9 mouse cellular contexts compared by ENCODE assay signal in genomic region chr10:80259463-80259805, GRCm38 (mm10). TPM values are rescaled to one million over a fixed set of nuclear protein-coding genes. Genes with fewer than 3 reads are reported as not detected.
A peak's percentile ranks its signal among the peaks of the same experiment; 100 is the strongest.
DNase-seq lines count a peak whose midpoint lies in the region; ATAC-seq and TF ChIP-seq lines count a peak whose summit lies in the region.
"Had no signal": no experiment of that assay in that cellular context is flagged by ENCODE, and none has a peak within 500 bp of the region (broad histone marks: within the 10 kb centered on the region; RNA-seq: fewer than 3 reads in every experiment).

No protein-coding gene starts in this region.

- H3K4me3 ChIP-seq in heart, embryonic 14.5 days (ENCODE audit: control insufficient read depth in 1 of 2, insufficient read depth in 1 of 2, low read depth in 1 of 2, low read length in 2 of 2): peak overlapping the region; percentile 53 to 60
- peak overlapping the region; percentile 58 for H3K4me3 ChIP-seq in embryonic facial prominence, embryonic 14.5 days (ENCODE audit: low read depth, low read length)
- peak overlapping the region; percentile 45; the same call in 1 of the 2 replicates for H3K4me3 ChIP-seq in hindbrain, postnatal 0 days (ENCODE audit: low read length)
- no peak overlapping the region for H3K4me3 ChIP-seq in midbrain, embryonic 16.5 days (ENCODE audit: low read depth, low read length)

- no peak for DNase-seq in heart, postnatal 10 days
- no peak for DNase-seq in embryonic facial prominence, embryonic 14.5 days (ENCODE audit: low spot score)
- DNase-seq in hindbrain, postnatal 0 days (ENCODE audit: low spot score): no peak
- DNase-seq in urinary bladder, postnatal 36 days (ENCODE audit: low spot score in 2 of 2): no peak
- no peak for DNase-seq in ovary, adult 18-20 months (ENCODE audit: low spot score)
- DNase-seq in layer of hippocampus, postnatal 25 days (ENCODE audit: extremely low spot score in 1 of 2, low spot score in 1 of 2): no peak

- TF ChIP-seq CTCF in hindbrain, postnatal 0 days (IDR thresholded peaks at IDR 0.05; ENCODE audit: low read depth): no peak

- H3K4me1 ChIP-seq in heart, embryonic 14.5 days (ENCODE audit: control insufficient read depth in 2 of 2, insufficient read depth in 2 of 2, low read length in 2 of 2): peaks cover 19 to 32% of the 10 kb centered on the region in 2 experiments
- H3K4me1 ChIP-seq in embryonic facial prominence, embryonic 14.5 days (ENCODE audit: control insufficient read depth, insufficient read depth, low read length): peaks cover 21% of the 10 kb centered on the region
- peaks cover 23% of the 10 kb centered on the region for H3K4me1 ChIP-seq in hindbrain, postnatal 0 days (ENCODE audit: insufficient read depth, low read length)
- H3K4me1 ChIP-seq in midbrain, embryonic 16.5 days (ENCODE audit: control insufficient read depth, insufficient read depth, low read length): peaks cover 21% of the 10 kb centered on the region; the same call in 1 of the 2 replicates

- no peaks in the 10 kb centered on the region for H3K27me3 ChIP-seq in heart, embryonic 14.5 days (ENCODE audit: control insufficient read depth, insufficient read depth, low read length)
- no peaks in the 10 kb centered on the region for H3K27me3 ChIP-seq in embryonic facial prominence, embryonic 14.5 days (replicated peaks; ENCODE audit: control insufficient read depth, insufficient read depth, low read length)
- H3K27me3 ChIP-seq in hindbrain, postnatal 0 days (ENCODE audit: insufficient read depth, low read length): no peaks in the 10 kb centered on the region
- no peaks in the 10 kb centered on the region for H3K27me3 ChIP-seq in midbrain, embryonic 16.5 days (ENCODE audit: control insufficient read depth, insufficient read depth, low read depth, low read length)

- H3K36me3 ChIP-seq in heart, embryonic 14.5 days (ENCODE audit: control insufficient read depth, insufficient read depth, low read length): peaks cover 49% of the 10 kb centered on the region
- peaks cover 47% of the 10 kb centered on the region for H3K36me3 ChIP-seq in embryonic facial prominence, embryonic 14.5 days (ENCODE audit: control insufficient read depth, insufficient read depth, low read length)
- H3K36me3 ChIP-seq in hindbrain, postnatal 0 days (ENCODE audit: insufficient read depth, low read length): peaks cover 37% of the 10 kb centered on the region
- H3K36me3 ChIP-seq in midbrain, embryonic 16.5 days (ENCODE audit: control insufficient read depth, insufficient read depth, low read length): peaks cover 24% of the 10 kb centered on the region

- ATAC-seq in heart, embryonic 14.5 days (ENCODE audit: insufficient number of reproducible peaks, insufficient read depth, low FRiP score, low read depth): no peak
- no peak for ATAC-seq in embryonic facial prominence, embryonic 14.5 days (ENCODE audit: low read depth)
- ATAC-seq in hindbrain, postnatal 0 days: no peak
- no peak for ATAC-seq in midbrain, embryonic 16.5 days

- H3K9ac ChIP-seq in heart, embryonic 14.5 days (ENCODE audit: low read length): peak overlapping the region; percentile 82
- H3K9ac ChIP-seq in embryonic facial prominence, embryonic 14.5 days (ENCODE audit: low read depth, low read length): peak overlapping the region; percentile 69; the same call in 1 of the 2 replicates
- 0 out of 2 replicates have a peak overlapping the region, but pooled peaks have one; percentile 57 for H3K9ac ChIP-seq in hindbrain, postnatal 0 days (replicated peaks; ENCODE audit: low read length)
- 0 out of 2 replicates have a peak overlapping the region, but pooled peaks have one; percentile 61 for H3K9ac ChIP-seq in midbrain, embryonic 16.5 days (ENCODE audit: low read depth, low read length)

- 66% methylated on average over 6 of the region's 6 CpGs for WGBS in heart, embryonic 14.5 days
- 72% methylated on average over 6 of the region's 6 CpGs for WGBS in embryonic facial prominence, embryonic 14.5 days
- 55% methylated on average over 6 of the region's 6 CpGs for WGBS in hindbrain, postnatal 0 days
- WGBS in midbrain, embryonic 16.5 days: 65% methylated on average over 6 of the region's 6 CpGs

- peak overlapping the region; percentile 68 to 88 for H3K27ac ChIP-seq in heart, embryonic 14.5 days (replicated peaks in 1 of 2; ENCODE audit: control insufficient read depth in 1 of 2, insufficient read depth in 1 of 2, low read depth in 2 of 2, low read length in 2 of 2)
- H3K27ac ChIP-seq in embryonic facial prominence, embryonic 14.5 days (replicated peaks; ENCODE audit: low read depth, low read length): no peak overlapping the region
- peak overlapping the region; percentile 90 for H3K27ac ChIP-seq in hindbrain, postnatal 0 days
- no peak overlapping the region for H3K27ac ChIP-seq in midbrain, embryonic 16.5 days (ENCODE audit: low read length)

- no peaks in the 10 kb centered on the region for H3K9me3 ChIP-seq in heart, embryonic 14.5 days (ENCODE audit: control insufficient read depth, low read length)
- H3K9me3 ChIP-seq in embryonic facial prominence, embryonic 14.5 days (ENCODE audit: control insufficient read depth, low read length): no peaks in the 10 kb centered on the region
- no peaks in the 10 kb centered on the region for H3K9me3 ChIP-seq in hindbrain, postnatal 0 days (ENCODE audit: low read length)
- no peaks in the 10 kb centered on the region for H3K9me3 ChIP-seq in midbrain, embryonic 16.5 days (replicated peaks; ENCODE audit: control insufficient read depth, low read length, poor library complexity, severe bottlenecking)
- H3K9me3 ChIP-seq: G1E had no signal

- H3K4me2 ChIP-seq in heart, embryonic 14.5 days (ENCODE audit: low read length): peak overlapping the region; percentile 95
- peak overlapping the region; percentile 97 for H3K4me2 ChIP-seq in embryonic facial prominence, embryonic 14.5 days (ENCODE audit: low read depth, low read length)
- peak overlapping the region; percentile 82 for H3K4me2 ChIP-seq in hindbrain, postnatal 0 days (ENCODE audit: low read depth, low read length)
- peak overlapping the region; percentile 91 for H3K4me2 ChIP-seq in midbrain, embryonic 16.5 days (ENCODE audit: low read length)

- intact Hi-C loops in heart, postnatal 10 days (cut with DNase I): no loop called here

RNA-seq across cellular contexts. Expression of gene Gamt, which starts 1.4 kb away (rescaled TPM):
- 60.3 and 61.5 TPM in 2 replicates for polyA plus RNA-seq in heart, embryonic 14.5 days (2014; fragmentation: Nextera tagmentation; extraction: Ambion mirVana)
- total RNA-seq in heart, postnatal 10 days (2021): 10 to 100 TPM; 19.3 to 21.3 TPM
- polyA plus RNA-seq in embryonic facial prominence, embryonic 14.5 days (2014; fragmentation: Nextera tagmentation; extraction: Ambion mirVana): 124 and 139 TPM in 2 replicates
- total RNA-seq in hindbrain, postnatal 0 days (2014; rRNA removed): 40.9 and 44.5 TPM in 2 replicates
- 32.4 and 35.9 TPM in 2 replicates for polyA plus RNA-seq in hindbrain, postnatal 0 days (2015; fragmentation: Nextera tagmentation; extraction: Ambion mirVana)
- polyA plus RNA-seq in midbrain, embryonic 16.5 days (2015; fragmentation: Nextera tagmentation; extraction: Ambion mirVana): 15.8 and 19.5 TPM in 2 replicates
- total RNA-seq in layer of hippocampus, postnatal 25 days (2021): 10 to 100 TPM; 43.1 to 54.7 TPM
- total RNA-seq: G1E had no signal

RNA-seq across cellular contexts. Expression of gene Dazap1, which starts 1.9 kb away (rescaled TPM):
- polyA plus RNA-seq in heart, embryonic 14.5 days (2014; fragmentation: Nextera tagmentation; extraction: Ambion mirVana): 25.0 and 27.5 TPM in 2 replicates
- 10 to 100 TPM; 86.4 to 95.4 TPM for total RNA-seq in heart, postnatal 10 days (2021)
- polyA plus RNA-seq in embryonic facial prominence, embryonic 14.5 days (2014; fragmentation: Nextera tagmentation; extraction: Ambion mirVana): 42.3 and 43.5 TPM in 2 replicates
- total RNA-seq in hindbrain, postnatal 0 days (2014; rRNA removed): 79.1 and 104 TPM in 2 replicates
- 38.5 and 39.4 TPM in 2 replicates for polyA plus RNA-seq in hindbrain, postnatal 0 days (2015; fragmentation: Nextera tagmentation; extraction: Ambion mirVana)
- polyA plus RNA-seq in midbrain, embryonic 16.5 days (2015; fragmentation: Nextera tagmentation; extraction: Ambion mirVana): 43.7 and 51.9 TPM in 2 replicates
- total RNA-seq in layer of hippocampus, postnatal 25 days (2021): 10 to 100 TPM; 76.8 to 91.2 TPM

RNA-seq across cellular contexts. Expression of gene Ndufs7, which starts 10.5 kb away (rescaled TPM):
- 721 and 734 TPM in 2 replicates for polyA plus RNA-seq in heart, embryonic 14.5 days (2014; fragmentation: Nextera tagmentation; extraction: Ambion mirVana)
- 100 to 1,000 TPM; 609 to 639 TPM for total RNA-seq in heart, postnatal 10 days (2021)
- polyA plus RNA-seq in embryonic facial prominence, embryonic 14.5 days (2014; fragmentation: Nextera tagmentation; extraction: Ambion mirVana): 360 and 370 TPM in 2 replicates
- 246 and 291 TPM in 2 replicates for total RNA-seq in hindbrain, postnatal 0 days (2014; rRNA removed)
- 410 and 430 TPM in 2 replicates for polyA plus RNA-seq in hindbrain, postnatal 0 days (2015; fragmentation: Nextera tagmentation; extraction: Ambion mirVana)
- polyA plus RNA-seq in midbrain, embryonic 16.5 days (2015; fragmentation: Nextera tagmentation; extraction: Ambion mirVana): 263 and 302 TPM in 2 replicates
- 100 to 1,000 TPM; 196 to 223 TPM for total RNA-seq in layer of hippocampus, postnatal 25 days (2021)

RNA-seq across cellular contexts. Expression of gene Rps15, which starts 32.8 kb away (rescaled TPM):
- polyA plus RNA-seq in heart, embryonic 14.5 days (2014; fragmentation: Nextera tagmentation; extraction: Ambion mirVana): 648 and 723 TPM in 2 replicates
- 100 to 1,000 TPM; 859 to 871 TPM for total RNA-seq in heart, postnatal 10 days (2021)
- polyA plus RNA-seq in embryonic facial prominence, embryonic 14.5 days (2014; fragmentation: Nextera tagmentation; extraction: Ambion mirVana): 1,047 and 1,145 TPM in 2 replicates
- 1,031 and 1,483 TPM in 2 replicates for total RNA-seq in hindbrain, postnatal 0 days (2014; rRNA removed)
- 676 and 682 TPM in 2 replicates for polyA plus RNA-seq in hindbrain, postnatal 0 days (2015; fragmentation: Nextera tagmentation; extraction: Ambion mirVana)
- polyA plus RNA-seq in midbrain, embryonic 16.5 days (2015; fragmentation: Nextera tagmentation; extraction: Ambion mirVana): 465 and 476 TPM in 2 replicates
- total RNA-seq in layer of hippocampus, postnatal 25 days (2021): 100 to 1,000 TPM; 790 to 900 TPM

RNA-seq across cellular contexts. Expression of gene Mum1, which starts 33.2 kb away (rescaled TPM):
- polyA plus RNA-seq in heart, embryonic 14.5 days (2014; fragmentation: Nextera tagmentation; extraction: Ambion mirVana): 28.5 and 29.3 TPM in 2 replicates
- total RNA-seq in heart, postnatal 10 days (2021): 10 to 100 TPM; 20.3 to 23.1 TPM
- 50.8 and 52.1 TPM in 2 replicates for polyA plus RNA-seq in embryonic facial prominence, embryonic 14.5 days (2014; fragmentation: Nextera tagmentation; extraction: Ambion mirVana)
- total RNA-seq in hindbrain, postnatal 0 days (2014; rRNA removed): 41.5 and 49.3 TPM in 2 replicates
- polyA plus RNA-seq in hindbrain, postnatal 0 days (2015; fragmentation: Nextera tagmentation; extraction: Ambion mirVana): 45.8 and 45.9 TPM in 2 replicates
- polyA plus RNA-seq in midbrain, embryonic 16.5 days (2015; fragmentation: Nextera tagmentation; extraction: Ambion mirVana): 47.8 and 51.1 TPM in 2 replicates
- 10 to 100 TPM; 39.5 to 48.9 TPM for total RNA-seq in layer of hippocampus, postnatal 25 days (2021)

Comparison
In these comparisons a context has a peak if more than half of its experiments do, and no peak if none do; other contexts are left out.
1. H3K27ac ChIP-seq: peak in heart, embryonic 14.5 days (2 of 2) and hindbrain, postnatal 0 days (single experiment); none in embryonic facial prominence, embryonic 14.5 days (single experiment) and midbrain, embryonic 16.5 days (single experiment).
2. Peak in every context shown above with its lines, with median percentiles within 50 percentile points of each other: H3K4me2 ChIP-seq and H3K9ac ChIP-seq.